Mouse (Mus musculus): ENCODE measurements at regions not wholly inside any gene's neighbourhood (a gene's known extent, or its start where the extent isn't known, plus 50 kb on each side); places are given as distances from the start of the nearest gene placed in this dataset.

- TF ChIP-seq POLR2A (IDR thresholded peaks at IDR 0.05; ENCODE audit: insufficient read depth, low read depth, low read length) (no peak), CTCF (IDR thresholded peaks at IDR 0.05; ENCODE audit: insufficient read depth, low read depth, low read length) (no peak)
These were observed 76.8 kb upstream of the Ddhd1 start for GRCm38 (mm10) chr14:45734530-45735410.
